Mouse (Mus musculus): ENCODE measurements around the gene Crtc2.
A peak's percentile ranks its signal among the peaks of the same experiment; 100 is the strongest.
"Not testable (repeated sequence)": the region's sequence is repeated elsewhere in the genome, so short reads cannot be mapped to it uniquely, and the experiment has no call there.

The Crtc2 gene

GRCm38 (mm10) chr3:90266901-90267775 lies 13.2 kb downstream of the Crtc2 start:
- DNase-seq (ENCODE audit: low read depth, low spot score) = no peak

GRCm38 (mm10) chr3:90268190-90268589 lies 14.2 kb downstream of the Crtc2 start:
- no peak for DNase-seq (ENCODE audit: low read depth, low spot score)

DNA sequence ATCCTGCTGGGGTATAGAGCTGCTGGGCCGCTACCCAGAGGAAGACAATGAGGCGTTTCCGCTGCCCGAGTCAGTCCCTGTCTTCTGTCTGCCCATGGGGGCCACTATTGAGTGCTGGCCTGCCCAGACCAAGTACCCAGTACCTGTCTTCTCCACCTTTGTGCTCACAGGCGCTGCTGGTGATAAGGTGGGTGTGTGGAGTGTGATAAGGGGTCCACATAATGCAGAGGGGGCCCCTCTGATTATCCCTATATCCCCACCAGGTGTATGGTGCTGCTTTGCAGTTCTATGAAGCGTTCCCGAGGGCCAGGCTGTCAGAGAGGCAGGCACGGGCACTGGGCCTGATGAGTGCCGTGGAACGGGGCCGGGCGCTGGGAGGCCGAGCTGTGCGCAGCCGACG lies 15.0 kb downstream of the Crtc2 start:
- DNase-seq (ENCODE audit: low read depth, low spot score) = no peak

GRCm38 (mm10) chr3:90270784-90271183 lies 16.8 kb downstream of the Crtc2 start:
- DNase-seq (ENCODE audit: low read depth, low spot score) = no peak

DNA sequence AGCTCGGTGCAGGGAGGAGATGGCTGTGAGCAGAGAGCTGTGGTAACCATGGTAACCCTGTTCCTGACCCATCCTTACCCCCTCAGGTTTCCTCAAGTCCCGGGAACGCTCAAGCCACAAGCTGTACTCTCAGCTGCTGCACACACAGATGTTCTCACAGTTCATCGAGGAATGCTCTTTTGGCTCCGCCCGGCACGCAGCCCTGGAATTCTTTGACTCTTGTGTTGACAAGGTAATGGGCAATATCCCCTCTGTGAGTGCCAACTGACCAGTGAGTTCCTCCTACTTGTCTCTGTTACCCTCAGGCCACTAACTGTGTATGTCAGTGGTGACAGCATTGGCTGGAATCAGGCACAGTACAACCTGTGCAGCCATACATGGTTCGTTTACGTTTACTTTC lies 18.2 kb downstream of the Crtc2 start:
- DNase-seq (ENCODE audit: low read depth, low spot score) = no peak

DNA sequence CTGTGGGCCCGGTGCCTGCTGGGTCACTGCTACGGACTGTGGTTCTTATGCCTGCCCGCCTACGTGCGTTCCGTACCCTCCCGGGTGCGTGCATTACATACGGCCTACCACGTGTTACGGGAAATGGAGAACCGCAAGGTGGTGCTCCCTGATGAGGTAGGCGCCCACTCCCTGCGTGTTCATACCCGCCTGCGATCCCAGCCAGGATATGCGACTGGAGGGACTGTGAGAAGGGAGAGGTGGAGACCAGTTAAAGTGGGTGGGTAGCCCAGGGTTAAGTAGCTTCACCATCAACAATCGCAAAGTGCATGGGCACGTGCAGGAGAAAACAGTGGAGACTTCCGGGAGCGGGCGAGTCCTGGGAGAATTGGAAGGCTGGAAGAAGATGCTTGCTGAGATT lies 19.9 kb downstream of the Crtc2 start:
- no peak for DNase-seq (ENCODE audit: low read depth, low spot score)

DNA sequence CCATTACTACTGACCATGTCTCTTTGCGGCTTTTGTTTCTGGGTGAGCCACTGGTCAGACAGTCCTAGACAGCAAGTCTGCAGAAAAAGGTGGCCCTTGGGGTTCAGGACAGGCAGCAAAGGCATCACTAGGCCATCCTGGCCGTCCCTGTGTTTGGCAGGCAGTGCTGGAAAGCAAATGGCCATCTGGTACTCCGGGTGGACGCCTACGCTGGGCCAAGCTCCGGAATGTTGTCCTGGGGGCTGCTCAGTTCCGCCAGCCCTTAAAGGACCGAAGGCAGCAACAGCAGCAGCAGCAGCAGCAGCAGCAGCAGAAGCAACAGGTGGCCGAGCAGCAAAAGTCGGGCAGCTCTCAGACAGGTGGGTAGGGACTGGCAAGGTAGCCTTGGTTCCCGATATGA lies 21.3 kb downstream of the Crtc2 start:
- DNase-seq (ENCODE audit: low read depth, low spot score) = no peak

DNA sequence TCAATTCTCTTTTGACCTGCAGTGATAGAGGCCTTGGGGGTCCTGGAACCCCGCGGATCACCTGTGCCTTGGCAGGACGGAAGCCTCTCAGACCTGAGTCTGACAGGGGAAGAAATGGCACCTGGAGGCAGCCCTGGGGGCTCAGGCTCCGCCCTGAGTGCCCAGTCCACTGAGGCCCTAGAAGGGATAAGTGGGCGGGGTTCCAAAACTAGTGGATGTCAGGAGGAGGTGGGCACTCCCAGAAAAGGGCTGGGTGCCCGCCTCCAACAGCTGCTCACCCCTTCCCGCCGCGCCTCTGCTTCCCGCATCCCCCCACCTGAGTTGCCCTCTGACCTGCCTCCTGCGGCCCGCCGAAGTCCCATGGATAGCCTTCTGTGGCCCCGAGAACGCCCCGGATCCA lies 22.9 kb downstream of the Crtc2 start:
- no peak for DNase-seq (ENCODE audit: low read depth, low spot score)

- DNase-seq (ENCODE audit: low read depth, low spot score) = no peak
Measured at GRCm38 (mm10) chr3:90277793-90278192, 23.8 kb downstream of the Crtc2 start.

DNA sequence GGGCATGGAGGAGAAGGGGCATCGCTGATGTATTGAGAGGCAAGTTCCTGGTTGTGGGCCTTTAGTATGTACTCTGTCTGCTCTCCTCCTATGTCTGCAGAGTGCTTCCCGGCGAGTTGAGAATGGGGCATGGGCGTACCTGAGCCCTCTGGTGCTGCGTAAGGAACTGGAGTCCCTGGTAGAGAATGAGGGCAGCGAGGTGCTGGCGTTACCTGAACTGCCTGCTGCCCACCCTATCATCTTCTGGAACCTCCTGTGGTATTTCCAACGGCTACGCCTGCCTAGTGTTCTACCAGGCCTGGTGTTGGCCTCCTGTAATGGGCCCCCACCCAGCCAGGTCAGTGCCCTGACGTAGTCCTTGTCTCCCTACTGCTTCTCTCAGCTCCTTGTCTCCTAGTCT lies 24.2 kb downstream of the Crtc2 start:
- DNase-seq (ENCODE audit: low read depth, low spot score) = no peak

- no peak for DNase-seq (ENCODE audit: low read depth, low spot score)
Measured at GRCm38 (mm10) chr3:90279216-90279615, 25.3 kb downstream of the Crtc2 start.

DNA sequence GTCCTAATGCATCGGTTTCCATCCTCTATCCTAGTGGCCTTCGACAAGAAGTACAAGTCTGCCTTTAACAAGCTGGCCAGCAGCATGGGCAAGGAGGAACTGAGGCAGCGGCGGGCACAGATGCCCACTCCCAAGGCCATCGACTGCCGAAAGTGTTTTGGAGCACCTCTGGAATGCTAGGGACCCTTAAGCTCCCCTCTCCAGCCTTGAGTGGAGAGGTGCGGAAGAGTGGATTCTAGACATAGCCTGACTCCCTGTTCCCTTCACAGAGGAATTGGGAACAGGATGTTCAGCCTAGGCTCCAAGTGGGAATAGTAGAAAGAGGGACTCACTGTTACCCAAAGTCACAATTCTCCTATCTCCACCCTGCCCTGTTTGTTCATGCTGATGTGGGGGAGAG lies 25.8 kb downstream of the Crtc2 start:
- no peak for DNase-seq (ENCODE audit: low read depth, low spot score)

- no peak for DNase-seq (ENCODE audit: low read depth, low spot score)
Measured at GRCm38 (mm10) chr3:90280708-90281107, 26.7 kb downstream of the Crtc2 start.

DNA sequence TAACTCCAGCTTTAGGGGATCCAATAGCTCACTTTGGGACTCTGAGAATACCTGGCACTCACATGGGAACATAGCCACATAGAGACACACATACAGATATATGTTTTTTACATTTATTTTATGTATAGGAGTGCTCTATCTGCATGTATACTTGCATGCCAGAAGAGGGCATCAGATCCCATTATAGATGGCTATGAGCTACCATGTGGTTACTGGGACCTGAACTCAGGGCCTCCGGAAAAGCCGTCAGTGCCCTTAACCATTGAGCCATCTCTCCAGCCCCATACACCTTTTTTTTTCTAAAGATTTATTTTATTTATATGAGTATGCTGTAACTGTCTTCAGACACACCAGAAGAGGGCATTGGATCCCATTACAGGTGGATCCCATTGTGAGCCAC lies 30.2 kb downstream of the Crtc2 start:
- no peak for DNase-seq (ENCODE audit: low read depth, low spot score)

DNA sequence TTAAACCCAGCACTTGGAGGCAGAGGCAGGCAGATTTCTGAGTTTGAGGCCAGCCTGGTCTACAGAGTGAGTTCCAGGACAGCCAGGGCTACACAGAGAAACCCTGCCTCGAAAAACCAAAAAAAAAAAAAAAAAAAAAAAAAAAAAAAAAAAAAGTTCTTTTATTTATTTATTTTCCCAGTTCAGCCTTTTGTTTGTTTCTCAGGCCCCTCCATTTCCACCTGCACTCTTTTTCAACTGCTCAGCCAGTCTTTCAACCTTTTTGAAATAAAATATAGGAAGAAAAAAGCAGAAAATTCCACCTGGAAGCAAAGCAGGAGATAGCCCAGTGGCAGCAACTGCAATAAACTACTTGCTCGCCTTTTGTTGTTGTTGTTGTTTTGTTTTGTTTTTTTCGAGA lies 35.4 kb downstream of the Crtc2 start:
- DNase-seq (ENCODE audit: low read depth, low spot score) = not testable (repeated sequence)

DNA sequence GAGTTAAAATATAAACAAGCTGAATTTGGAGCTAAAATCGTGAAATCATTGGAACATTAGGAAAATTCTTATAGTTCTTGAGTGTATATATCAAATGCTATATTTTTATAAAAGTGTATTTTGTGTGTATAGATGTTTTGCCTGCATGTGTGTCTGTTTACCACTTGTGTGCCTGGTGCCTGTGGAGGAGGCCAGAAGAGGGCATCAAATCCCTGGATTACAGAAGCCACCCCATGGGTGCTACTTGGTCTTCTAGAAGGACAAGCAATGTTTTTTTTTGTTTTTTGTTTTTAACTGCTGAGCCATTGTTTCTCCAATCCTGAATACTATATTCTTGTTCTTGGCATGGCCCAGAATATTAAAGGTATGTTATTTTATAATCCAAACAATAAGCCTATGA lies 36.6 kb downstream of the Crtc2 start:
- DNase-seq (ENCODE audit: low read depth, low spot score) = no peak

DNA sequence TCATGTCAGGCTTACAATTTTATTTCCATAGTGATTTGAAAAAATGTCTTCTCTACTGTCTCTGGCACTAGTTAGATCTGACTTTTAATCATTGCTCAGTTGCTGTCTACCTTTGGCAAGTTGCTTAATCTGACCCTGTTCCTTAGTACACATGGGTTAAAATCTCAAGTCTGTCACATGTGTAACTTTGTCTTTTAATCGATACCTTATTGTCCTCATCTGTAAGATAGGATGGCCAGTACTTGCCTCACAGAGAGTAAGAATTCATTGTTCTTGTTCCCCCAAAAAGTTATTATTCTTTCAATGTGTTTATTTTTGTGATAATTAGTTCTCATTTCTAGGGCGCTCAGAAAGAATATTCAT lies 38.0 kb downstream of the Crtc2 start:
- no peak for DNase-seq (ENCODE audit: low read depth, low spot score)

- DNase-seq (ENCODE audit: low read depth, low spot score) = peak; percentile 100
Measured at GRCm38 (mm10) chr3:90292345-90293275, 38.6 kb downstream of the Crtc2 start, which contains the start of gene Gatad2b. Gatad2b (plus strand) TSS chr3:90293178.

- peak; percentile 55 for DNase-seq (ENCODE audit: low read depth, low spot score)
Measured at GRCm38 (mm10) chr3:90293352-90294063, 39.5 kb downstream of the Crtc2 start.

DNA sequence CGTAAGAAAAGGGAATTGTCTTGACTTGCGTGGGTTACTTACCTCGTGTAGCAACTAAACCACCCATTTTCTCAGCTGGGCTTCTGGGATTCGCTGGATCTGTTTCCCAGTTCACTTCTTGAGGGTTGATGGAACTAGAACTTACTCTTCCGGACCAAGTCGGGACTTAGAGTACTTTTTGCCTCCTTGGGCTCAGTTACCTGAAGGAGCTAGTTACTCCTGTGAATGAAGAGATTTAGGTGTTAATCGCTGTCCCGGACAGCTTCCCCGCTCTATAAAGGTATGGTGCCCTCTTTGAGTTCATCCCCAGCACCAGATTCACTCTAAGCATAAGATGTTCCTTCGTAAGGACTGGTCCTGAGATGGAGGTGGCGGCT lies 40.1 kb downstream of the Crtc2 start:
- DNase-seq (ENCODE audit: low read depth, low spot score) = peak; percentile 6

DNA sequence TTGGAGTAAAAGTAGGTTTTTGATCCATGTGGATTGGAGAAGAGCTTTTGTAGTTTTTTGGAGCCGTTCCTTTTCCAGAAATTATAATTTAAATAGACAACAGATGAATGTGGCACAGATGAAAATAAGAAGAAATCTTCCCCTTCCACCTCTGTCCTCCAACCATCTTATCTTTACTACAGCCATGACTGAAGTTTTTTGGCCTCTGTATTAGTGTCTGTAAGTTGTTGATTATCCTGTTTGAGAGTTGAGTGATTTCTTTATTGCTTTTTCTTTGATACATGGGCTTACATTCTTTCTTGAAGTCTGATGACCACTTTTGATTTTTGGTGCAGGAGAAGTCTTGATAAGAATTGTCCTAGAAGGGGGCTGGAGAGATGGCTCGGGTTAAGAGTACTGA lies 40.7 kb downstream of the Crtc2 start:
- no peak for DNase-seq (ENCODE audit: low read depth, low spot score)

- DNase-seq (ENCODE audit: low read depth, low spot score) = no peak
Measured at GRCm38 (mm10) chr3:90305801-90306200, 51.8 kb downstream of the Crtc2 start.

Data from forelimb bud, embryonic 11.5 days (tissue).